Mouse (Mus musculus) adrenal gland, postnatal 14 days (tissue): ENCODE measurements around the gene Dgkb. TPM values are rescaled to one million over a fixed set of nuclear protein-coding genes. Genes with fewer than 3 reads are reported as not detected.

ENCODE experiments used
- DNase-seq: peaks from one replicate; pipeline ENCODE4 v3.0.0; 2021; ENCODE audit warnings: mixed read lengths
- total RNA-seq: library from RNA; stranded (reverse); gene quantifications from 2 replicates; pipeline ENCODE4 v1.2.3, GENCODE M21; 2021

Gene Dgkb
- total RNA-seq, 1 experiment from 2014 or later: 3.4 TPM

- DNase-seq: no peak
Observed at GRCm38 (mm10) chr12:38596416-38597062, 779.0 kb downstream of the Dgkb start.

GRCm38 (mm10) chr12:38598096-38598495, 780.6 kb downstream of the Dgkb start:
- no peak for DNase-seq

DNA sequence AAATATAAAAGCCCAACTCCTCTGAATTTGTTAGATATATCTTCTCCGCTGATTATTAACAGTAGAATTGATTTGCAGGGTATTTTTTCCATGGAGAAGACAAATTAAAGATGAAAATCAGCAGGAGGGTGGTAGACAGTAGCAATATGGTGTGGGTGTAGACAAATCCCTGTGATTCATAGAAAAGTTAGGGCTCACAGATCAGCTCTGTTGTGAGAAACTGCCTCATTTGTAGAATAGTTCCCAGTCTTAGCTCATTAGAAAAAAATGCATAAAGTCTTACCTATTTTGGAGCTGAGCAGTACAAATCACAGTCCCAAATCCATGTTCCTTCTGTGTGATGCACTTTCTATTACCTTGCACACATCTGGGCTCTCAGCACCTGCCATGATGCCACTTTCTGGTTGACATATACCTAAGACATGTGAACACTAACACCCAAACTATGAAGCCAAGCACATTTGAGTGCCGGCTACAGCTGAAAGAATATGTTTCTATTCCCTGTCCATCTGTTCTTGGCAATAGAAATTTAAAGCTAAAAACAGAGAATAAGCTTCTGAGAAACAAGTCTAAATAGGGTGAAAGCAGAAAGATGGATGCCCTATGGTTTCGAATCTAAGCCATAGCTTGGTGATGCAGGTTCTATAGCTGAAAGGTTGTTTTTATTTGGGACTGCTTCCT, 782.8 kb downstream of the Dgkb start:
- no peak for DNase-seq

- no peak for DNase-seq
Observed at GRCm38 (mm10) chr12:38608104-38608503, 790.6 kb downstream of the Dgkb start.

DNA sequence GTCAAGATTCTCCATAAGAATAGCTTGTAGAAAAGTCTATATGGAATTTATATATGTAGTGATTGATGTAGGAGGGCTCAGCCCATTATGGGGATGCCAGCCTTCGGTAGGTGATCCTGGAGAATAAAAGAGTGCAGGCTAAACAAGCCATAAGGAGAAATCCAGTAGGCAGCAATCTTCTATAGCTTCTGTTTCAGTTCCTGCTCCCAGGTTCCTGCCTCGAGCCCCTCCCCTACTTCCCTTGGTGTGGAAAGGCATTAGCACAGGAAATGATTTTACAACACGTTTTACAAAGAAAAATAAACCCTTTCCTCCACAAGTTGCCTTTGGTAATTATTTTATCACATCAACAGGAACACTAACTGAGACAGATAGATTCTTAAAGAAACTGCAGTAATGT, 850.7 kb downstream of the Dgkb start:
- DNase-seq: no peak
